15 mouse cellular contexts compared by ENCODE assay signal in the genomic region with DNA sequence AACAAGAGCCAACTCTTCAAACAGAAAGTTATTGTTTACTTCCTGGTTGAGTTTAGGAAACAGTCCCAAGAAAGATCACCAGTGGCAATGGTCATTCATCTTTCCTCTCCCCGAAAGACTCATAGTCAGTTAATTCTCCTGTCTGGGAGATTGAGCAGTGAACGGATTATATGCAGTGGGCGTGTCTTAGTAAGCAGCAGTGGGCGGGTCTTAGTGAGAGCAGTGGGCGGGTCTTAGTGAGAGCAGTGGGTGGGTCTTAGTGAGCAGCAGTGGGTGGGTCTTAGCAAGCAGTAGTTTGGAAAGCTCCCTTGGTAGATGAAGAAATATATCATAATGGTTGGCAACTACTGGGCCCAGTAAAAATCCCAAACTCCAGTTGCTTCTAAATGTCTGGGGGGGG. TPM values are rescaled to one million over a fixed set of nuclear protein-coding genes. Genes with fewer than 3 reads are reported as not detected.
DNase-seq lines count a peak whose midpoint lies in the region; ATAC-seq lines count a peak whose summit lies in the region.
"Had no signal": no experiment of that assay in that cellular context is flagged by ENCODE, and none has a peak within 500 bp of the region (broad histone marks: within the 10 kb centered on the region; RNA-seq: fewer than 3 reads in every experiment).

No protein-coding gene starts in this region.

- WGBS in embryonic facial prominence, embryonic 12.5 days, result 91% methylated on average over 5 of the region's 5 CpGs
- 80% methylated on average over 5 of the region's 5 CpGs for WGBS in embryonic facial prominence, embryonic 10.5 days
- 82% methylated on average over 5 of the region's 5 CpGs for WGBS in midbrain, embryonic 11.5 days
- 85% methylated on average over 5 of the region's 5 CpGs for WGBS in midbrain, embryonic 16.5 days

- ATAC-seq in embryonic facial prominence, embryonic 12.5 days (ENCODE audit: insufficient number of reproducible peaks, insufficient read depth, low FRiP score, low TSS enrichment), result no peak
- peak; percentile 61; the same call in 1 of the 2 replicates for ATAC-seq in midbrain, embryonic 11.5 days (ENCODE audit: low FRiP score)
- no peak for ATAC-seq in midbrain, embryonic 16.5 days
- ATAC-seq in megakaryocyte progenitor cell, adult 5-6 weeks (replicated peaks; ENCODE audit: poor library complexity), result peak; percentile 79
- ATAC-seq: forebrain, embryonic 16.5 days had no signal

- no peaks in the 10 kb centered on the region for H3K27me3 ChIP-seq in embryonic facial prominence, embryonic 12.5 days
- H3K27me3 ChIP-seq in embryonic facial prominence, embryonic 10.5 days (replicated peaks; ENCODE audit: low read depth, poor library complexity, severe bottlenecking), result no peaks in the 10 kb centered on the region
- H3K27me3 ChIP-seq in midbrain, embryonic 11.5 days (ENCODE audit: control insufficient read depth, insufficient read depth, low read length), result no peaks in the 10 kb centered on the region
- no peaks in the 10 kb centered on the region for H3K27me3 ChIP-seq in midbrain, embryonic 16.5 days (ENCODE audit: control insufficient read depth, insufficient read depth, low read depth, low read length)
- H3K27me3 ChIP-seq: embryonic facial prominence, embryonic 15.5 days; neural tube, embryonic 12.5 days had no signal

- H3K4me3 ChIP-seq in embryonic facial prominence, embryonic 12.5 days, result no peak overlapping the region
- H3K4me3 ChIP-seq in embryonic facial prominence, embryonic 10.5 days, result no peak overlapping the region
- no peak overlapping the region for H3K4me3 ChIP-seq in midbrain, embryonic 11.5 days (ENCODE audit: low read depth, low read length)
- no peak overlapping the region for H3K4me3 ChIP-seq in midbrain, embryonic 16.5 days (ENCODE audit: low read depth, low read length)
- H3K4me3 ChIP-seq: embryonic facial prominence, embryonic 15.5 days; neural tube, embryonic 12.5 days had no signal

- peaks cover 67% of the 10 kb centered on the region for H3K4me1 ChIP-seq in embryonic facial prominence, embryonic 12.5 days
- H3K4me1 ChIP-seq in embryonic facial prominence, embryonic 10.5 days, result peaks cover 42% of the 10 kb centered on the region
- H3K4me1 ChIP-seq in midbrain, embryonic 11.5 days (ENCODE audit: control insufficient read depth, insufficient read depth, low read length), result no peaks in the 10 kb centered on the region
- H3K4me1 ChIP-seq in midbrain, embryonic 16.5 days (ENCODE audit: control insufficient read depth, insufficient read depth, low read length), result no peaks in the 10 kb centered on the region

- peaks cover 6% of the 10 kb centered on the region; the same call in 1 of the 2 replicates for H3K36me3 ChIP-seq in embryonic facial prominence, embryonic 12.5 days
- peaks cover 39% of the 10 kb centered on the region for H3K36me3 ChIP-seq in embryonic facial prominence, embryonic 10.5 days (replicated peaks)
- no peaks in the 10 kb centered on the region for H3K36me3 ChIP-seq in midbrain, embryonic 11.5 days (ENCODE audit: control insufficient read depth, insufficient read depth, low read length)
- H3K36me3 ChIP-seq in midbrain, embryonic 16.5 days (ENCODE audit: control insufficient read depth, insufficient read depth, low read length), result no peaks in the 10 kb centered on the region
- H3K36me3 ChIP-seq: embryonic facial prominence, embryonic 15.5 days; neural tube, embryonic 12.5 days had no signal

- H3K9me3 ChIP-seq in embryonic facial prominence, embryonic 12.5 days, result no peaks in the 10 kb centered on the region
- no peaks in the 10 kb centered on the region for H3K9me3 ChIP-seq in embryonic facial prominence, embryonic 10.5 days
- no peaks in the 10 kb centered on the region for H3K9me3 ChIP-seq in midbrain, embryonic 11.5 days (ENCODE audit: control insufficient read depth, low read length)
- H3K9me3 ChIP-seq in midbrain, embryonic 16.5 days (replicated peaks; ENCODE audit: control insufficient read depth, low read length, poor library complexity, severe bottlenecking), result no peaks in the 10 kb centered on the region
- H3K9me3 ChIP-seq: embryonic facial prominence, embryonic 15.5 days; neural tube, embryonic 12.5 days had no signal

- no peak for DNase-seq in embryonic facial prominence, embryonic 10.5 days (ENCODE audit: low spot score)
- no peak for DNase-seq in midbrain, embryonic 11.5 days (ENCODE audit: low spot score, missing footprints)
- peak; percentile 9 for DNase-seq in c-Kit-positive CD71-negative TER-119-negative erythroid progenitor cells, embryonic 14.5 days (ENCODE audit: low read depth)
- no peak for DNase-seq in gastrocnemius, postnatal 14 days
- no peak for DNase-seq in layer of hippocampus, postnatal 25 days (ENCODE audit: extremely low spot score in 1 of 2, low spot score in 1 of 2)
- DNase-seq: cerebellum, postnatal 10 days; kidney, postnatal 25 days; right cerebral cortex, adult 18-20 months had no signal

- H3K9ac ChIP-seq in embryonic facial prominence, embryonic 12.5 days, result no peak overlapping the region
- no peak overlapping the region for H3K9ac ChIP-seq in midbrain, embryonic 11.5 days (ENCODE audit: low read length)
- no peak overlapping the region for H3K9ac ChIP-seq in midbrain, embryonic 16.5 days (ENCODE audit: low read depth, low read length)
- H3K9ac ChIP-seq: embryonic facial prominence, embryonic 15.5 days; neural tube, embryonic 12.5 days had no signal

- intact Hi-C loops in gastrocnemius, postnatal 14 days (cut with DNase I; ENCODE audit: low total_unique reads), result no loop called here

- 0 out of 2 replicates have a peak overlapping the region, but pooled peaks have one; percentile 24 for H3K27ac ChIP-seq in embryonic facial prominence, embryonic 12.5 days
- no peak overlapping the region for H3K27ac ChIP-seq in embryonic facial prominence, embryonic 10.5 days (replicated peaks)
- no peak overlapping the region for H3K27ac ChIP-seq in midbrain, embryonic 11.5 days (ENCODE audit: low read depth, low read length)
- H3K27ac ChIP-seq in midbrain, embryonic 16.5 days (ENCODE audit: low read length), result no peak overlapping the region
- H3K27ac ChIP-seq: macrophage; neural tube, embryonic 12.5 days had no signal

- H3K4me2 ChIP-seq in embryonic facial prominence, embryonic 12.5 days (replicated peaks), result no peak overlapping the region
- H3K4me2 ChIP-seq in midbrain, embryonic 11.5 days, result no peak overlapping the region
- no peak overlapping the region for H3K4me2 ChIP-seq in midbrain, embryonic 16.5 days (ENCODE audit: low read length)
- H3K4me2 ChIP-seq: embryonic facial prominence, embryonic 15.5 days; neural tube, embryonic 12.5 days had no signal

RNA-seq across cellular contexts. Expression of a gene that starts 38.6 kb away (rescaled TPM):
- polyA plus RNA-seq in embryonic facial prominence, embryonic 12.5 days (2016; fragmentation: Nextera tagmentation; extraction: Ambion mirVana), result 85.6 and 89.7 TPM in 2 replicates
- polyA plus RNA-seq in embryonic facial prominence, embryonic 10.5 days (2016; fragmentation: Nextera tagmentation; extraction: Ambion mirVana), result 73.2 and 75.8 TPM in 2 replicates
- 74.7 and 80.6 TPM in 2 replicates for polyA plus RNA-seq in midbrain, embryonic 11.5 days (2014; fragmentation: Nextera tagmentation; extraction: Ambion mirVana)
- polyA plus RNA-seq in midbrain, embryonic 16.5 days (2015; fragmentation: Nextera tagmentation; extraction: Ambion mirVana), result 8.6 and 10.2 TPM in 2 replicates
- 5.2 and 6.9 TPM in 2 replicates for total RNA-seq in megakaryocyte progenitor cell, adult 5-6 weeks (2015)
- total RNA-seq in megakaryocyte progenitor cell, adult 5-6 weeks (2017), result 3.8 and 4.5 TPM in 2 replicates
- total RNA-seq in gastrocnemius, postnatal 14 days (2021), result 1 to 10 TPM; 4.1 to 4.8 TPM
- total RNA-seq in layer of hippocampus, postnatal 25 days (2021), result 1 to 10 TPM; 5.0 to 5.8 TPM

Comparison
In these comparisons a context has a peak if more than half of its experiments do, and no peak if none do; other contexts are left out.
1. ATAC-seq: peak in midbrain, embryonic 11.5 days (single experiment) and megakaryocyte progenitor cell, adult 5-6 weeks (single experiment); none in embryonic facial prominence, embryonic 12.5 days (single experiment) and midbrain, embryonic 16.5 days (single experiment).